Mouse (Mus musculus) CH12.LX (cell line): ENCODE measurements around the gene Tfdp1. TPM values are rescaled to one million over a fixed set of nuclear protein-coding genes. Genes with fewer than 3 reads are reported as not detected.

ENCODE experiments used
- DNase-seq: peaks from one replicate; pipeline ENCODE4 v3.0.0-alpha.2; 2013; ENCODE audit errors: extremely low read depth
- H3K27ac ChIP-seq: 2 replicates; pipeline ENCODE4 v1.5.1; 2012; ENCODE audit warnings: low read depth, mild to moderate bottlenecking, control low read depth, moderate library complexity; ENCODE audit not compliant: insufficient read depth
- H3K27me3 ChIP-seq: replicated peaks from 2 replicates; pipeline ENCODE3; 2012; ENCODE audit warnings: inconsistent platforms
- H3K36me3 ChIP-seq, 2 experiments: replicated peaks in 1 of 2; 2 replicates each; pipeline versions ENCODE3 to v1.6.1; 2012; ENCODE audit warnings: inconsistent platforms in 1 of 2, low read length in 1 of 2, mild to moderate bottlenecking in 1 of 2, mixed read lengths in 1 of 2, moderate library complexity in 1 of 2; ENCODE audit not compliant: control insufficient read depth in 1 of 2, insufficient read depth in 1 of 2
- H3K4me1 ChIP-seq, 2 experiments: 2 replicates each; pipeline ENCODE4 v1.6.1; 2012; ENCODE audit warnings: inconsistent platforms in 1 of 2, moderate library complexity in 1 of 2; ENCODE audit not compliant: insufficient read depth in 2 of 2, control insufficient read depth in 1 of 2
- H3K4me2 ChIP-seq: 2 replicates; pipeline ENCODE4 v1.6.1; 2012; ENCODE audit warnings: low read depth, mild to moderate bottlenecking, control low read depth; ENCODE audit not compliant: poor library complexity, insufficient read depth, severe bottlenecking
- H3K4me3 ChIP-seq, 3 experiments: fragments of 150-350 bp in 1 of 3; sonication (generic) in 1 of 3; replicated peaks in 1 of 3; 2 replicates each; pipeline versions ENCODE3 to v1.5.1; 2011 to 2012; ENCODE audit warnings: low read depth in 2 of 3, low read length in 2 of 3, mild to moderate bottlenecking in 2 of 3, moderate library complexity in 2 of 3, control low read depth in 1 of 3, improper control_type of control experiment in 1 of 3, inconsistent platforms in 1 of 3, mixed read lengths in 1 of 3; ENCODE audit not compliant: poor library complexity in 1 of 3
- H3K79me2 ChIP-seq: replicated peaks from 2 replicates; pipeline ENCODE4 v1.6.1; 2012; ENCODE audit warnings: mild to moderate bottlenecking, moderate library complexity; ENCODE audit not compliant: control insufficient read depth, poor library complexity, insufficient read depth, severe bottlenecking; ENCODE audit errors: extremely low read depth
- H3K9ac ChIP-seq: 2 replicates; pipeline ENCODE4 v1.6.1; 2012; ENCODE audit warnings: low read depth, mild to moderate bottlenecking, control low read depth, moderate library complexity; ENCODE audit not compliant: insufficient read depth
- H3K9me3 ChIP-seq: replicated peaks from 2 replicates; pipeline ENCODE3; 2012; ENCODE audit warnings: low read length, inconsistent platforms, mixed read lengths
- BHLHE40 ChIP-seq: IDR thresholded peaks from 2 replicates; pipeline ENCODE4 v1.6.1; 2011; ENCODE audit warnings: mild to moderate bottlenecking, low read depth, low read length, improper control_type of control experiment
- CHD1 ChIP-seq: IDR thresholded peaks from 2 replicates; pipeline ENCODE4 v1.6.1; 2012; ENCODE audit warnings: low read depth, low read length, improper control_type of control experiment, inconsistent platforms
- E2F4 ChIP-seq: IDR thresholded peaks from 2 replicates; pipeline ENCODE4 v1.6.1; 2011; ENCODE audit warnings: low read depth, low read length, improper control_type of control experiment; ENCODE audit not compliant: insufficient replicate concordance
- ELF1 ChIP-seq: IDR thresholded peaks from 2 replicates; pipeline ENCODE4 v1.6.1; 2014; ENCODE audit warnings: low read depth, mild to moderate bottlenecking, inconsistent platforms, low read length, improper control_type of control experiment
- ETS1 ChIP-seq: conservative IDR thresholded peaks from 2 replicates; pipeline ENCODE4 v1.6.1; 2012; ENCODE audit warnings: low read depth, mild to moderate bottlenecking, inconsistent platforms, low read length, improper control_type of control experiment, moderate library complexity
- IRF4 ChIP-seq: IDR thresholded peaks from 2 replicates; pipeline ENCODE4 v1.6.1; 2014; ENCODE audit warnings: low read depth, mild to moderate bottlenecking, inconsistent platforms, low read length, improper control_type of control experiment
- KAT2A ChIP-seq: IDR thresholded peaks from 2 replicates; pipeline ENCODE4 v1.6.1; 2012; ENCODE audit warnings: low read length, improper control_type of control experiment, inconsistent platforms; ENCODE audit not compliant: insufficient replicate concordance
- MAX ChIP-seq: IDR thresholded peaks from 2 replicates; pipeline ENCODE4 v1.6.1; 2011; ENCODE audit warnings: low read length, improper control_type of control experiment
- MAZ ChIP-seq: IDR thresholded peaks from 2 replicates; pipeline ENCODE4 v1.6.1; 2012; ENCODE audit warnings: low read depth, mild to moderate bottlenecking, inconsistent platforms, low read length, improper control_type of control experiment, moderate library complexity
- MEF2A ChIP-seq: IDR thresholded peaks from 2 replicates; pipeline ENCODE4 v1.6.1; 2014; ENCODE audit warnings: low read depth, mild to moderate bottlenecking, inconsistent platforms, low read length, improper control_type of control experiment, borderline replicate concordance
- MXI1 ChIP-seq: IDR thresholded peaks from 2 replicates; pipeline ENCODE4 v1.6.1; 2011; ENCODE audit warnings: mild to moderate bottlenecking, low read depth, low read length, improper control_type of control experiment
- MYC ChIP-seq: IDR thresholded peaks from 2 replicates; pipeline ENCODE4 v1.6.1; 2011; ENCODE audit warnings: low read depth, mild to moderate bottlenecking, improper control_type of control experiment, low read length
- NELFE ChIP-seq: IDR thresholded peaks from 2 replicates; pipeline ENCODE4 v1.6.1; 2011; ENCODE audit warnings: low read depth, low read length, improper control_type of control experiment
- PAX5 ChIP-seq: IDR thresholded peaks from 2 replicates; pipeline ENCODE4 v1.6.1; 2012; ENCODE audit warnings: low read length, inconsistent platforms, mixed read lengths
- POLR2AphosphoS2 ChIP-seq: IDR thresholded peaks from 2 replicates; pipeline ENCODE4 v1.6.1; 2011; ENCODE audit warnings: low read depth, low read length, improper control_type of control experiment
- RAD21 ChIP-seq: IDR thresholded peaks from 2 replicates; pipeline ENCODE4 v1.6.1; 2011; ENCODE audit warnings: low read depth, mild to moderate bottlenecking, low read length, improper control_type of control experiment, moderate library complexity
- RCOR1 ChIP-seq: conservative IDR thresholded peaks from 2 replicates; pipeline ENCODE4 v1.6.1; 2012; ENCODE audit warnings: low read depth, mild to moderate bottlenecking, inconsistent platforms, low read length, improper control_type of control experiment
- USF2 ChIP-seq: conservative IDR thresholded peaks from 2 replicates; pipeline ENCODE4 v1.6.1; 2011; ENCODE audit warnings: low read depth, low read length, improper control_type of control experiment
- ZC3H11A ChIP-seq: IDR thresholded peaks from 2 replicates; pipeline ENCODE4 v1.6.1; 2012; ENCODE audit warnings: low read depth, mild to moderate bottlenecking, inconsistent platforms, low read length, improper control_type of control experiment
- ZMIZ1 ChIP-seq: IDR thresholded peaks from 2 replicates; pipeline ENCODE4 v1.6.1; 2012; ENCODE audit warnings: low read depth, mild to moderate bottlenecking, inconsistent platforms, low read length, improper control_type of control experiment
- ZNF384 ChIP-seq: IDR thresholded peaks from 2 replicates; pipeline ENCODE4 v1.6.1; 2012; ENCODE audit warnings: low read depth, low read length, improper control_type of control experiment, inconsistent platforms
- dilution Hi-C: fragments of 300-500 bp; cut with MboI; formaldehyde crosslinking; loops from 2 replicates; pipeline ENCODE4 v1.14.3; 2020; ENCODE audit warnings: low sequenced_read_pairs; ENCODE audit not compliant: extremely low pct_unique_long_range_greater_than_20kb, extremely low pct_ligation_motif_present
- in situ Hi-C: fragments of 300-500 bp; cut with MboI; formaldehyde crosslinking; loops from 3 replicates; pipeline ENCODE4 v1.14.3; 2019; ENCODE audit warnings: low sequenced_read_pairs, low pct_ligation_motif_present, low pct_unique_long_range_greater_than_20kb, mixed read lengths
- polyA plus RNA-seq: library from polyadenylated mRNA; unstranded; fragments of >175 nt; gene quantifications from 2 replicates; pipeline ENCODE4 v1.2.1, GENCODE M21; 2012; ENCODE audit warnings: low read depth; ENCODE audit not compliant: insufficient read length
- total RNA-seq, 2 experiments: library from RNA; depleted of rRNA; stranded (reverse); fragments of 300-350 nt in 1 of 2; fragments of >200 nt in 1 of 2; gene quantifications; 2 replicates each; pipeline ENCODE4 v1.2.3; 2012 to 2014

Gene Tfdp1
- total and polyA plus RNA-seq, 3 experiments: 189 to 338 (median 301) TPM

DNA sequence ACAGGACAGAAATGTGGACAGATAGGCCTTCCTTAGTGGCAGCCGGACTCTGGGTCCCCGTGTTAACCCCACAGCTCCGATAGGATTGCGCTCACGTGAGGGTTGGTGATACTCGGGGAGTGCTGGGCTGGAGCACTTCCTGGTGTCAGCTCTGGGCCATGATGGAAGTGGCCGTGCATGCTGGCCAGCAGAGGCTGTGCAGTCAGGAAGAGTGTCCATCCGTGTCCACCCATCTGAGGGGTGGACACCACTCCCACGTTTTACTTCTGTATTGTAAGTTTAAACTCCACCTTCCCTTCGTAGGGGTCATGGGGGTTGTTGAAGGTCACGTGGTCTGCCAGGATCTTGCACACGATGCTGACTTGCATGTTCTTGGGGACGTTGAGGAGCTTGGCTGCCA lies 47.8 kb downstream of the Tfdp1 start:
- H3K27ac ChIP-seq: no peak overlapping the region
- in situ Hi-C loops (no loop called here), dilution Hi-C loops (no loop called here)
- no peaks in the 10 kb centered on the region for H3K79me2 ChIP-seq
- peaks cover 17 to 36% of the 10 kb centered on the region in 2 experiments for H3K4me1 ChIP-seq
- no peaks in the 10 kb centered on the region for H3K27me3 ChIP-seq
- no peak overlapping the region for H3K4me3 ChIP-seq
- H3K9ac ChIP-seq: no peak overlapping the region
- peaks cover 4% of the 10 kb centered on the region for H3K9me3 ChIP-seq
- no peak overlapping the region for H3K4me2 ChIP-seq
- TF ChIP-seq RAD21 (no peak), PAX5 (no peak), ZMIZ1 (no peak), USF2 (no peak), MYC (no peak), IRF4 (no peak), ZC3H11A (no peak), E2F4 (no peak), ZNF384 (no peak), CHD1 (no peak), RCOR1 (no peak), KAT2A (no peak)
- DNase-seq: no peak
- no peaks in the 10 kb centered on the region for H3K36me3 ChIP-seq

DNA sequence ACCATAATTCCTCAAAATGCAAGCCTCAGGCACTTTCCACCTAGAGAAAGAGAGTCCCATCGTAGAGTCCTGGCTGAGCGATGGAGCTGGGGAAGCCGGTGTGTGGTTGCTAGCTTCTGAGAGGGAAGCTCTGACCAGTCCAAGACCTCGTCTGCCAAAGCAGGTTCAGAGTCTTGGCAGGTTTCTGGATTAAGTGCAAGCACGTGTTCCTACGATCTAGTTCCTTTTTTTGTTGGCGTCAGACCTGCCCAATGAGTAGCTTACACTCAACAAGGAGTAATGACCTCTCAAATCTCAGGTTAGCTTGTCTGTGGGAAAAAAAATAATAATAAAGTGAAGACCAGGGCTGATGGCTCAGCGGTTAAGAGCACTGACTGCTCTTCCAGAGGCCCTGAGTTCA lies 49.2 kb downstream of the Tfdp1 start:
- Histone ChIP-seq H3K27me3 (no peaks in the 10 kb centered on the region), H3K79me2 (no peaks in the 10 kb centered on the region), H3K4me1 (peaks cover 8 to 23% of the 10 kb centered on the region in 2 experiments), H3K9me3 (peaks cover 4% of the 10 kb centered on the region), H3K36me3 (no peaks in the 10 kb centered on the region), H3K4me2 (no peak overlapping the region), H3K9ac (no peak overlapping the region), H3K4me3 (no peak overlapping the region), H3K27ac (no peak overlapping the region)
- peak; percentile 70 for TF ChIP-seq MAX
- no peak for TF ChIP-seq MAZ
- TF ChIP-seq BHLHE40: peak; percentile 40; the same call in 1 of the 2 replicates
- DNase-seq: no peak
- in situ Hi-C loops: no loop called here
- dilution Hi-C loops: no loop called here

- Histone ChIP-seq H3K4me1 (peaks cover 4 to 19% of the 10 kb centered on the region in 2 experiments), H3K4me3 (no peak overlapping the region), H3K27ac (no peak overlapping the region), H3K9ac (no peak overlapping the region), H3K4me2 (no peak overlapping the region), H3K79me2 (no peaks in the 10 kb centered on the region), H3K9me3 (peaks cover 4% of the 10 kb centered on the region), H3K27me3 (no peaks in the 10 kb centered on the region), H3K36me3 (no peaks in the 10 kb centered on the region)
- TF ChIP-seq ETS1 (no peak), MAZ (no peak), ZMIZ1 (no peak), MEF2A (no peak), ELF1 (no peak), USF2 (no peak), E2F4 (no peak), NELFE (no peak), POLR2AphosphoS2 (no peak), MXI1 (no peak), MYC (no peak)
- no peak for DNase-seq
- dilution Hi-C loops (no loop called here), in situ Hi-C loops (no loop called here)
Measured at GRCm38 (mm10) chr8:13388744-13389143, 50.2 kb downstream of the Tfdp1 start.
